Mouse (Mus musculus) ZHBTc4 (cell line): Measurements from ENCODE around the gene Zc3h4.

ENCODE experiments used
- DNase-seq: peaks from one replicate; pipeline ENCODE4 v3.0.0-alpha.2; 2011; ENCODE audit warnings: low read depth, low spot score

Gene Zc3h4

GRCm38 (mm10) chr7:16399820-16400688 is 656 bp upstream of the Zc3h4 start:
- DNase-seq = peak; percentile 99

- peak; percentile 44 for DNase-seq
Measured at GRCm38 (mm10) chr7:16401991-16402431, 1.3 kb downstream of the Zc3h4 start.

GRCm38 (mm10) chr7:16402449-16402848 is 1.7 kb downstream of the Zc3h4 start:
- DNase-seq = no peak

GRCm38 (mm10) chr7:16402968-16403948 is 2.5 kb downstream of the Zc3h4 start:
- DNase-seq = no peak

GRCm38 (mm10) chr7:16404315-16405072 is 3.8 kb downstream of the Zc3h4 start:
- DNase-seq = no peak

- no peak for DNase-seq
Measured at GRCm38 (mm10) chr7:16405073-16405455, 4.4 kb downstream of the Zc3h4 start.

- DNase-seq = no peak
Measured at GRCm38 (mm10) chr7:16405516-16406351, 5.0 kb downstream of the Zc3h4 start.

GRCm38 (mm10) chr7:16406978-16407377 is 6.3 kb downstream of the Zc3h4 start:
- no peak for DNase-seq

GRCm38 (mm10) chr7:16411100-16411499 is 10.4 kb downstream of the Zc3h4 start:
- no peak for DNase-seq

- no peak for DNase-seq
Measured at GRCm38 (mm10) chr7:16412220-16412896, 11.6 kb downstream of the Zc3h4 start.

GRCm38 (mm10) chr7:16412930-16413329 is 12.2 kb downstream of the Zc3h4 start:
- DNase-seq = no peak

GRCm38 (mm10) chr7:16415426-16415825 is 14.7 kb downstream of the Zc3h4 start:
- peak; percentile 72 for DNase-seq

GRCm38 (mm10) chr7:16417141-16417771 is 16.5 kb downstream of the Zc3h4 start:
- DNase-seq = no peak

- DNase-seq = no peak
Measured at GRCm38 (mm10) chr7:16418713-16419112, 18.0 kb downstream of the Zc3h4 start.

GRCm38 (mm10) chr7:16420493-16421118 is 19.9 kb downstream of the Zc3h4 start:
- no peak for DNase-seq

GRCm38 (mm10) chr7:16422222-16422856 is 21.6 kb downstream of the Zc3h4 start:
- no peak for DNase-seq

- DNase-seq = no peak
Measured at GRCm38 (mm10) chr7:16423731-16424130, 23.0 kb downstream of the Zc3h4 start.

GRCm38 (mm10) chr7:16425721-16426120 is 25.0 kb downstream of the Zc3h4 start:
- no peak for DNase-seq
